Mouse (Mus musculus) hindbrain, embryonic 14.5 days (tissue): ENCODE data around the gene Arhgef19. TPM values are rescaled to one million over a fixed set of nuclear protein-coding genes. Genes with fewer than 3 reads are reported as not detected.
A peak's percentile ranks its signal among the peaks of the same experiment; 100 is the strongest.

ENCODE experiments used
- ATAC-seq: fragments of 200-750 bp; cut with Nextera tagmentation; 2 replicates; pipeline ENCODE4 v1.8.0; 2017; ENCODE audit warnings: moderate number of reproducible peaks, mild to moderate bottlenecking, moderate TSS enrichment, moderate library complexity; ENCODE audit not compliant: low FRiP score
- DNase-seq: peaks from one replicate; pipeline ENCODE4 v3.0.0-alpha.2; 2015; ENCODE audit warnings: low spot score
- H3K27ac ChIP-seq: fragments of 300-500 bp; sonication (generic); 2 replicates; pipeline ENCODE4 v1.5.1; 2014; ENCODE audit warnings: mild to moderate bottlenecking, moderate library complexity
- H3K27me3 ChIP-seq: fragments of 300-500 bp; sonication (generic); 2 replicates; pipeline ENCODE4 v1.6.1; 2014; ENCODE audit warnings: mild to moderate bottlenecking, low read length, mixed read lengths; ENCODE audit not compliant: control insufficient read depth, insufficient read depth
- H3K36me3 ChIP-seq: fragments of 300-500 bp; sonication (generic); replicated peaks from 2 replicates; pipeline ENCODE4 v1.6.1; 2014; ENCODE audit not compliant: control insufficient read depth, insufficient read depth
- H3K4me1 ChIP-seq: fragments of 300-500 bp; sonication (generic); replicated peaks from 2 replicates; pipeline ENCODE4 v1.6.1; 2014; ENCODE audit warnings: antibody characterized with exemption, low read length, mixed read lengths; ENCODE audit not compliant: control insufficient read depth, insufficient read depth
- H3K4me2 ChIP-seq: fragments of 300-500 bp; sonication (generic); replicated peaks from 2 replicates; pipeline ENCODE4 v1.6.1; 2014; ENCODE audit warnings: mild to moderate bottlenecking, moderate library complexity
- H3K4me3 ChIP-seq: fragments of 300-500 bp; sonication (generic); replicated peaks from 2 replicates; pipeline ENCODE4 v1.5.1; 2014; ENCODE audit warnings: mild to moderate bottlenecking, low read length
- H3K9ac ChIP-seq: fragments of 300-500 bp; sonication (generic); 2 replicates; pipeline ENCODE4 v1.6.1; 2014
- H3K9me3 ChIP-seq: fragments of 300-500 bp; sonication (generic); 2 replicates; pipeline ENCODE4 v1.6.1; 2016; ENCODE audit warnings: low read length; ENCODE audit not compliant: control insufficient read depth
- WGBS: fragments of 180-500 bp; shearing (Covaris S2); extraction: QIAGEN DNeasy Blood & Tissue Kit; methylation state at CpG from one replicate; pipeline ENCODE4 v1.1.7; 2014; 5-methylcytosine and 5-hydroxymethylcytosine counted together
- polyA plus RNA-seq: library from polyadenylated mRNA; unstranded; fragments of >200 nt; fragmentation: Nextera tagmentation; extraction: Ambion mirVana; gene quantifications from 2 replicates; pipeline ENCODE4 v1.2.1, GENCODE M21; 2014

Gene Arhgef19
- polyA plus RNA-seq, 1 experiment from 2014 or later, result 0.78 TPM

DNA sequence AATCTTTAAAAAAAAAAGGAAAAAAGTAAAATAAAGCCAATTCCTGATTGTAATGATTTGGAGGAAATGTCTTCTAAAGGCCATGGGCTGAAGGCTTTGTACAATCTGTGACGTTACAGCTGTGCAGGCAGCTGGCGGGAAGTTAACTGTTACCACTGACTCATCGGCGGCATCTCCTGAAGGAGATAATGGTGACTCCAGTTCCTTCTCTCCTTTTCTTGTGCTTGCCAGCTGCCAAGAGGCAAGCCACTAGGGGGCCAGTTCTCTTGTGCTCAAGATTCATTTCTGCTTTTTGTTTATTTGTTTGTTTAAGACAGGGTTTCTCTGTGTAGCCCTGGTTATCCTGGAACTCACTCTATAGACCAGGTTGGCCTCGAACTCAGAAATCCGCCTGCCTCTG lies 29.8 kb downstream of the Arhgef19 start:
- 86% methylated on average over 6 of the region's 6 CpGs for WGBS
- ATAC-seq (no peak), DNase-seq (no peak)
- Histone ChIP-seq H3K9ac (no peak overlapping the region), H3K36me3 (no peaks in the 10 kb centered on the region), H3K9me3 (no peaks in the 10 kb centered on the region), H3K4me2 (no peak overlapping the region), H3K27ac (no peak overlapping the region), H3K4me1 (0 out of 2 replicates have a peak, but pooled peaks cover 1% of the 10 kb centered on the region), H3K27me3 (no peaks in the 10 kb centered on the region), H3K4me3 (no peak overlapping the region)

DNA sequence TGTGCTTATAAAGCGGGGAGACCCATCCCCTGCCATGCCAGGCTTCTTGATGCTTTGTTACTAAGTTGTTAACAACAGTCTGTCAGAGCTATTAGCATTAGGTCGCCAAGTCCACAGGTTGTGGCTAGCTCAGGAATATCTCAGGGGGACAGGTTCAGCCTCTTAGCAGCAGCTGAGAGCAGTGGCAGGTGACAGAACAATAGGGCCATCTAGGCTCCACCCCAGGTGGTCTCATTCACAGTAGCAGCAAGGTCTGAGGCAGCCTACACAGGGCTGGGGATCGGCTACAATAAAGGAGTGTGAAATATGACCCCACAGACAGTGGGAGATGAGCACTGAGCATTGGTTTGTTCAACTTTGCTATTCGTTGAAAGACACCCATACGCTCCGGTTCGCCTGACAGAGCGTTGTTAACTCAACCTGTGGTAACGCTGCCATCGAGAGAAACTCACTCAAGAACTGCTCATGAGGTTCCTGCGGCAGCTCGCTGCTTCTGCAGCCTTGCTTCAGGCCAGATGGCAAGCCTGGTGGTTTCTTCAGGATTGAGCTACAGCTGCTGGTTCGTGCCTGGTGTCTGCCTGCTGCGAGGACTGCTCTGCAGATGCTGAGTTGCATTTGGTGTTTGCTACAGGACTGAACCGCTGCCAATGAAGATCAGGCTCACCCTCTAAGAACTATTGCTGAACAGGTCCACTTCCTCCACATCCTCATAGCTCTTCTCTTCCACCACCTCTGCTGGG lies 31.1 kb downstream of the Arhgef19 start:
- ATAC-seq (no peak), DNase-seq (no peak)
- H3K9ac ChIP-seq, result no peak overlapping the region
- WGBS, result 56% methylated on average over 15 of the region's 15 CpGs
- H3K4me3 ChIP-seq, result no peak overlapping the region
- no peaks in the 10 kb centered on the region for H3K27me3 ChIP-seq
- no peak overlapping the region for H3K27ac ChIP-seq
- no peaks in the 10 kb centered on the region for H3K36me3 ChIP-seq
- no peak overlapping the region for H3K4me2 ChIP-seq
- peaks cover 11% of the 10 kb centered on the region; the same call in 1 of the 2 replicates for H3K4me1 ChIP-seq
- H3K9me3 ChIP-seq, result no peaks in the 10 kb centered on the region

DNA sequence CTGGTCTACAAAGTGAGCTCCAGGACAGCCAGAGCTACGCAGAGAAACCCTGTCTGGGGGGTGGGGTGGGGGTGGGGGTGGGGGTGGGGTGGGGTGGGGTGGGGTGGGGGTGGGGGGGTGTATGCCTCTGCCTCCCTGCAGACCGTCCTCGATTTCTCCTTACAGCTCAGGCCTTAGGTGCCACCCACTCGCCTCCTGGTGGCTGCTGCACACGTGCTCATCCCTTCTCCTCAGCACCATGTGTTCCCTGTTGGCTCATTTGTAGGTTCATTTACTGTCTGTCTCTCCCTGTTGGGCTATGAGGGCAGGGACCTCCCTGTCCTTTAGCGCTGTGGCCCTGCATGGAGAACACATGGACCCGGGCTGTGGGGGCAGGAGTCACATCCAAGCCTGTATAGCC lies 31.9 kb downstream of the Arhgef19 start:
- H3K4me3 ChIP-seq, result no peak overlapping the region
- H3K27me3 ChIP-seq, result no peaks in the 10 kb centered on the region
- DNase-seq (no peak), ATAC-seq (no peak)
- peaks cover 11% of the 10 kb centered on the region; the same call in 1 of the 2 replicates for H3K4me1 ChIP-seq
- no peaks in the 10 kb centered on the region for H3K9me3 ChIP-seq
- no peaks in the 10 kb centered on the region for H3K36me3 ChIP-seq
- H3K4me2 ChIP-seq, result no peak overlapping the region
- WGBS, result 85% methylated on average over 7 of the region's 7 CpGs
- H3K9ac ChIP-seq, result no peak overlapping the region
- H3K27ac ChIP-seq, result no peak overlapping the region

DNA sequence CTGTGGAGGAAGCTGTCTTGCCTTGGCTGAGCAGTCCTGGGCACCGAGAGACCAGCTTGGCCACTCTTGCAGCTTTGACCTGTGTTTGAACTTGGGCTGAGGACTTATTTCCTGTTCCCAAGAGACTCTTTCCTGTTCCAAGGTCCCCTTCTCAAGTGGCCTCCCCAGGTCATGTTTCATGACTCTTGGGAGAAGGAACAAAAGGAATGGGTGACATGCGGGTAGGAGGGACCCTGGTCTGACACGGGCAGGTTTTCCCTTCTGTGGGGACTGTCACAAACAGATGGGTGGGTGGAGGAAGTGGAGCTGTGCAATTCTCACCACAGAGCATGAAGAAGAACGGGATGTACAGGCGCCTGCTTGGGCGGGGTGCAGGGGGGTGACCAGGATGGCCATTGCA lies 32.4 kb downstream of the Arhgef19 start:
- Histone ChIP-seq H3K36me3 (no peaks in the 10 kb centered on the region), H3K27ac (no peak overlapping the region), H3K4me3 (no peak overlapping the region), H3K27me3 (no peaks in the 10 kb centered on the region), H3K9ac (no peak overlapping the region), H3K4me1 (peaks cover 11% of the 10 kb centered on the region; the same call in 1 of the 2 replicates), H3K9me3 (no peaks in the 10 kb centered on the region), H3K4me2 (no peak overlapping the region)
- no peak for ATAC-seq
- 88% methylated on average over 6 of the region's 6 CpGs for WGBS
- no peak for DNase-seq

DNA sequence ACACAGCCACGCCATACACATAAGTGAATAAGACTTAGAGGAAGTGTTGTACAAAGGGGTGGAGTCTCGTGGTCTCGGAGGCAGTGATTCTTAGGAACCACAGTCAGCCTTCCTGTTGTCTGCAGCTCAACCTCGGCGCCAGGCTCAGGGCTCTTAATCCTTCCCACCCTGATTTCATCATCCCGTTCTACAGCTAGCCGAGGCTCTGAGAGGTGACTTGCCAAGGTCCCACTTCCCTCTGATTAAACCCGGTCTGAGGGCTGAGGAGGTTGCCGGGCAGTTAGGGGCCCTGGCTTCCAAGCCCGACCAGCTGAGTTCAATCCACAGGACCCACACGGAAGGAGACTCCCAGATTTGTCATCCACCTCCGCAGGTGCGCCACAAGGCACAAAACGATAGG lies 33.6 kb downstream of the Arhgef19 start:
- ATAC-seq, result no peak
- Histone ChIP-seq H3K27me3 (no peaks in the 10 kb centered on the region), H3K4me1 (peaks cover 11% of the 10 kb centered on the region; the same call in 1 of the 2 replicates), H3K9ac (no peak overlapping the region), H3K9me3 (no peaks in the 10 kb centered on the region), H3K27ac (no peak overlapping the region), H3K36me3 (no peaks in the 10 kb centered on the region), H3K4me3 (no peak overlapping the region), H3K4me2 (peak overlapping the region; percentile 29)
- 20% methylated on average over 14 of the region's 14 CpGs for WGBS
- DNase-seq, result no peak

DNA sequence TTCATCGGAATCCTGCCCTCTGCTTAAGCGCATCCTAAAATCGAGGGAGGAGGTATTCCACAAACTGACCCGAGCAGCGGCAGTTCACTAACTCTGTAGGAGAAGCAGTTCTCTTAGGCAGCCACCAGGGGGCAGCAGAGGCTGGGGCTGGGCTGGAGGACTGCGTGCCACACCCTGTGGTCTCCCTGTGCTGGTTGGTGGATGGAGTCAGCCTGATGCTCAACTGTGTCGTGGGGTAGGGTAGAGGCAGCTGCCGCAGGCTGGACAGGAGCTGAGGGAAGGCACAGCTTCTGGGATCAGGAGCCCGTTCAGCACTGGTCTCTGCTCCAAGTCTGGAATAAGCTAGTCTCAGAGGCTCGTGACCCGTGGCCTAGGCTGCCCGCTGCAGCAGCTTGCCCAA lies 34.0 kb downstream of the Arhgef19 start:
- Histone ChIP-seq H3K4me2 (peak overlapping the region; percentile 29), H3K27ac (no peak overlapping the region)

DNA sequence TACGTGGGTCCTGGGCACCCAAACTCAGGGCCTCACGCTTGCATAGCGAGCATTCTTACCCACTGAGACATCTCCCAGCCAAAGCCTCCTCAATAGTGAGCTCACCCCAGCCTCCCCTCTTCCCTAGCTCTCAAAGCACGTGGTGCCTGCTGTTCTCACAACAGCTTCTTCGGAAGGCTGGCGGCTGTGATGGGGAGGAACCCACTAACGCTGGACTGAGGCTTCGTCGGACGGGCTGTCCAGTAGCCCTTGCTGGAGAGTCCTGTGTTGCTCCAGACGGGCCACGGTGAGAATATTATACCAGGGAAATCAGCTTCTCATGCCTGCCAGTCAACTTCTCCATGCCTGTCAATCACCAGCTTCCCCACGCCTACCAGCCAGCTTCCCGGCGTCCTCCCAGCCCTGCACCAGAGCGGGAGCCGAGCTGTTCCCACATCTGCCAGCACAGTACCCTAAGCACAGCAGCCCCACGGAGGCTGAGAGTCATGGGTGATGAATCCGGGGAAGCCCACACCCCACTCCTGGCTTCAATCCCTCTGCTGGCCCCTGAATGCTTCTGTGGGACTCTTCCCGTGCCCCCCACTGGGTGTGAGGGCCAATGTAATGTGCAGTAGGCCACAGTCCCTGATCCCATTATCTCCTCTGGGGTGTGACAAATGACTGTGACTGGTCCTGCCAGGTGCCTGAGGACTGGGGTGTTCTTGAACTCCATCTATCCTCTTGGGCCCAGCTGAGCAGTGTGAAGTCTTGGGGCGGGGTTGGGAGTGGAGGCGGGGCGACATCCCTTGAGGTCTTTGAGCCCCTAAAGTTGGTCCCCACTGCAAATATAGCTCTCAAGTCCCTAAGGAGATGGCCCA lies 35.4 kb downstream of the Arhgef19 start:
- 26% methylated on average over 23 of the region's 23 CpGs for WGBS

More for the DNA sequence above, 34.0 kb downstream of the Arhgef19 start:
- H3K4me1 ChIP-seq, result peaks cover 11% of the 10 kb centered on the region; the same call in 1 of the 2 replicates
- H3K9ac ChIP-seq, result no peak overlapping the region
- peak; percentile 88 for DNase-seq
- ATAC-seq, result peak; percentile 74
- H3K4me3 ChIP-seq, result no peak overlapping the region
- H3K27me3 ChIP-seq, result no peaks in the 10 kb centered on the region
- WGBS, result 20% methylated on average over 12 of the region's 12 CpGs
- no peaks in the 10 kb centered on the region for H3K9me3 ChIP-seq
- H3K36me3 ChIP-seq, result no peaks in the 10 kb centered on the region

DNA sequence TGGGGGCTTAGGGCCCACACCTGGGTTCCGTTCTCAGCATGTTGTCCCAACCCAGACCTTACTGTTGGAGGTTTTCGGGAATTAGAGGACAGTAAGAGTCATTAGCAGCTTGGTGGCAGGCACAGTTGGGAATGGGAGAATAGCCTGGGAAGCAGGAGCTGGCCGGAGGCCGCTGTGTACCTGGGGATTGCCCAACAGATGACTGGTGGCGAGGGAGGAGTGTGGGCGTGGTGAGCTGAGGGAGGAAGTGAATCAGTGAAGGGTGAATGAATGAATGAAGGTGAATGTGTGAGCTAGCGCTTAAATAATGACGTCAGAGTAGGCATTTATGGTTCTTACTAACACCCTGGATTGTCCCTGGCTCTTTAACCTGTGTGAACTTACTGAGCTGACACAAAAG lies 37.9 kb downstream of the Arhgef19 start:
- Histone ChIP-seq H3K4me2 (no peak overlapping the region), H3K27ac (no peak overlapping the region), H3K9me3 (no peaks in the 10 kb centered on the region), H3K4me1 (peaks cover 11% of the 10 kb centered on the region; the same call in 1 of the 2 replicates), H3K4me3 (no peak overlapping the region), H3K27me3 (no peaks in the 10 kb centered on the region), H3K9ac (no peak overlapping the region), H3K36me3 (no peaks in the 10 kb centered on the region)
- ATAC-seq (no peak), DNase-seq (no peak)
- 83% methylated on average over 8 of the region's 8 CpGs for WGBS

More for the DNA sequence above, 35.4 kb downstream of the Arhgef19 start:
- peaks cover 11% of the 10 kb centered on the region; the same call in 1 of the 2 replicates for H3K4me1 ChIP-seq
- H3K36me3 ChIP-seq, result no peaks in the 10 kb centered on the region
- no peak overlapping the region for H3K27ac ChIP-seq
- H3K9ac ChIP-seq, result 0 out of 2 replicates have a peak overlapping the region, but pooled peaks have one; percentile 20
- H3K9me3 ChIP-seq, result no peaks in the 10 kb centered on the region
- H3K4me2 ChIP-seq, result peak overlapping the region; percentile 35
- H3K4me3 ChIP-seq, result no peak overlapping the region
- no peaks in the 10 kb centered on the region for H3K27me3 ChIP-seq
- DNase-seq (no peak), ATAC-seq (peak; percentile 34)

DNA sequence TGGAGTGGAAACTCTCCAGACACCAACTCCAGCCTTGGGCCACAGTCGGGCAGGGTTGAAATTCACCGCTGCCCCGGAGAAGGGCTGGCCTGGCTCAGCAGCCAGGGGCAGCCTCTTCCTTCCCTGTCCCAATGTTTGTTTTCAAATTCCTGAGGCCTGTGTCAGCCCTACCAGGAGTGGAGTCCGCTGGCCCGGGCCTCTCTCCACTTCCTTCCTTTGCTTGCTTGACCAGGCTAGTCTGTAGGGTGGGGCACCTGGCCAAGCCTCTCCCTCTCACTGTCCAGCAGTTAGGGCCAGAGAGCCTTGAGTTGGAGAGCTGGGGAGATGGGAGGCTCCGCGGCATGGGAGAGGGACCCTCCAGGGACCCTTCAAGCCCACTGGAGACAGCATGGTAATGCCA lies 38.9 kb downstream of the Arhgef19 start:
- Histone ChIP-seq H3K9ac (no peak overlapping the region), H3K36me3 (no peaks in the 10 kb centered on the region), H3K4me3 (no peak overlapping the region), H3K4me1 (peaks cover 11% of the 10 kb centered on the region; the same call in 1 of the 2 replicates), H3K27ac (peak overlapping the region; percentile 74), H3K4me2 (no peak overlapping the region), H3K9me3 (no peaks in the 10 kb centered on the region), H3K27me3 (no peaks in the 10 kb centered on the region)
- ATAC-seq (no peak), DNase-seq (no peak)
- 52% methylated on average over 7 of the region's 7 CpGs for WGBS
